Mouse (Mus musculus): ENCODE measurements around the gene Slc47a2. TPM values are rescaled to one million over a fixed set of nuclear protein-coding genes. Genes with fewer than 3 reads are reported as not detected.

Slc47a2 gene
- polyA plus RNA-seq, 1 experiment from 2014 or later, result not detected

DNA sequence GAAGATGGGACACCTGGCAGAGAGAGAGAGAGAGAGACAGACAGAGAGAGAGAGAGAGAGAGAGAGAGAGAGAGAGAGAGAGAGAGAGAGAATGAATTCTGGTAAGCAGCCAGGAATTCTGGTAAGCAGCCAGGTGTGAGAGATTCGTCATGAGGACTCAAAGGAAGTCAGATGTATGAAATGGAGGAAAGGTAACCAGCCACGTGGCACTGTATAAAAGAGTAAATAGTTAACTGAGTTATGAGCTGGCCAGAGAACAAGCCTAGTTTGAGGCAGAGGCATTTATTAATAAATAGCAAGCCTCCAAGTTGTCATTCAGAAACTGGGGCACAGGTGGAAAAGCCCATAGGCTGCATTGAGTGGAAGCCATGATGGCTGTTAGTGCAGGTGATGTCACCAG, 44.8 kb downstream of the Slc47a2 start:
- Histone ChIP-seq H3K27ac (no peak overlapping the region), H3K4me1 (replicated peaks) (peaks cover 4% of the 10 kb centered on the region; the same call in 1 of the 2 replicates), H3K27me3 (no peaks in the 10 kb centered on the region), H3K36me3 (no peaks in the 10 kb centered on the region), H3K4me3 (replicated peaks) (no peak overlapping the region), H3K9me3 (no peaks in the 10 kb centered on the region), H3K4me2 (replicated peaks) (no peak overlapping the region), H3K9ac (replicated peaks) (no peak overlapping the region)
- ATAC-seq, result no peak
- 82% methylated on average over 2 of the region's 2 CpGs for whole genome bisulfite sequencing

DNA sequence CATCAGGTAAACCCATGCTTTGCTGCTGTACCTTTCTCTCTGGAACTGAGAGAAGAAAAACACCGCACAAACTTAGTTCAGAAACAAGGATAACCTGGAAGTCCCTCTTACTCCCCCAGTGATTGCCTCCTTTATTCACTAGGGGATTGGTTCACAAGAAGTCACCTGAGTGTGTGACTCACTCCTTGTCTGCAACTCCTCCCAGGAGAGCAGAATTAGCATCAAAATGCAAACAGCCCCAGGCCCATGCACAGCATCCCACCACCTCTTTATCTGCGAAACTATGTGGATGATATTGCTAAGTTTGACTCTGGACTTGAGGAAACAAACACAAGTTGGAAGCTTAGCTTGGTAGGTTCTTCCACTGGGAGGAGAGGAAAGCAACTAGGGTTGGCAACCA, 45.3 kb downstream of the Slc47a2 start:
- ATAC-seq, result no peak
- WGBS, result 82% methylated on average over 2 of the region's 2 CpGs
- H3K9me3 ChIP-seq, result no peaks in the 10 kb centered on the region
- no peak overlapping the region for H3K4me3 ChIP-seq (replicated peaks)
- no peaks in the 10 kb centered on the region for H3K36me3 ChIP-seq
- H3K27me3 ChIP-seq, result no peaks in the 10 kb centered on the region
- no peak overlapping the region for H3K9ac ChIP-seq (replicated peaks)
- H3K4me1 ChIP-seq (replicated peaks), result peaks cover 4% of the 10 kb centered on the region; the same call in 1 of the 2 replicates
- H3K4me2 ChIP-seq (replicated peaks), result no peak overlapping the region
- H3K27ac ChIP-seq, result no peak overlapping the region

- H3K27me3 ChIP-seq, result no peaks in the 10 kb centered on the region
- H3K9ac ChIP-seq (replicated peaks), result no peak overlapping the region
- no peak for ATAC-seq
- H3K27ac ChIP-seq, result no peak overlapping the region
- no peak overlapping the region for H3K4me2 ChIP-seq (replicated peaks)
- no peaks in the 10 kb centered on the region for H3K9me3 ChIP-seq
- no peak overlapping the region for H3K4me3 ChIP-seq (replicated peaks)
- 31% methylated on average over 1 of the region's 1 CpGs for WGBS
- no peaks in the 10 kb centered on the region for H3K36me3 ChIP-seq
- peaks cover 4% of the 10 kb centered on the region; the same call in 1 of the 2 replicates for H3K4me1 ChIP-seq (replicated peaks)
Observed at GRCm38 (mm10) chr11:61296556-61296955, 46.1 kb downstream of the Slc47a2 start.

DNA sequence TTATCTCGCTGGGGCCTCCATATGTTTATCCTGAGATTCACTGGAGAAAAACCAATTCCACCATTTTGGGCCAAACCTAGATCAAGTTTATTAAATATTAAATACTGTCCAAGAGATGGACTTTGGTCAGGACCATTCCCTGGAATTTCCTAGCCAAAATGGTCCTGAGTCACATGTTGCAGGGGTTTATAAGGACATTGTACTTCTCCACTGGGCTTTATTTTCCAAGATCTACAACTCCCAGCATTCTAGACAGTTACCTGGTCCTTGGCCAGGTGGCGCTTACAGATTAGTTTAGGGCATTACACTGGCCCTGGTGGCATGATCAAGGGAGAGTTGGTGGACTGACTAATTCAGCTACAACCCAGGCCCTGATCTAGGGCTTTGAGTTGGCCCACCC, 47.1 kb downstream of the Slc47a2 start:
- H3K4me1 ChIP-seq (replicated peaks), result no peaks in the 10 kb centered on the region
- no peak overlapping the region for H3K9ac ChIP-seq (replicated peaks)
- no peak overlapping the region for H3K4me2 ChIP-seq (replicated peaks)
- H3K4me3 ChIP-seq (replicated peaks), result no peak overlapping the region
- no peak for ATAC-seq
- no peaks in the 10 kb centered on the region for H3K27me3 ChIP-seq
- no peaks in the 10 kb centered on the region for H3K9me3 ChIP-seq
- no peak overlapping the region for H3K27ac ChIP-seq
- 90% methylated on average over 2 of the region's 2 CpGs for WGBS
- no peaks in the 10 kb centered on the region for H3K36me3 ChIP-seq

DNA sequence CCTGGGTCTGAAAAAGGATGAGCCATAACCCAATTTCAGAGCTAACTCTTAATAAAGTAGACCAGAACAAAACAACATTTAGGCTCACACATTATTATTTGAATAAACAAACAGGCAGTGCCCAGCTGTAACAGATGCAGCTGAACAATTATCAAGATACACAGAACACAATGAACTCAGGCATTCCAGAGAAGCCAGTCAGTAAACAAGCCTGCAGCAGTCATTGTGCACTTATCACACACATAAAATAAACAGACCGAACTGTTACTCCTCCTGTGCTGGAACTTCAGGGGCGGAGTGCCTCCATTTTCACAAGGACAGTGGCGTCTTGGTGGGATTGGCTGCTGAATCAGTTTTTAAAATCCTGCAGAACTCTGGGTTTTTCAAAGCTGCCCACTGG, 48.2 kb downstream of the Slc47a2 start:
- Histone ChIP-seq H3K4me1 (replicated peaks) (no peaks in the 10 kb centered on the region), H3K9me3 (no peaks in the 10 kb centered on the region), H3K36me3 (no peaks in the 10 kb centered on the region), H3K9ac (replicated peaks) (no peak overlapping the region), H3K4me3 (replicated peaks) (no peak overlapping the region), H3K27me3 (no peaks in the 10 kb centered on the region), H3K27ac (no peak overlapping the region), H3K4me2 (replicated peaks) (no peak overlapping the region)
- no peak for ATAC-seq
- 89% methylated on average over 3 of the region's 3 CpGs for WGBS

DNA sequence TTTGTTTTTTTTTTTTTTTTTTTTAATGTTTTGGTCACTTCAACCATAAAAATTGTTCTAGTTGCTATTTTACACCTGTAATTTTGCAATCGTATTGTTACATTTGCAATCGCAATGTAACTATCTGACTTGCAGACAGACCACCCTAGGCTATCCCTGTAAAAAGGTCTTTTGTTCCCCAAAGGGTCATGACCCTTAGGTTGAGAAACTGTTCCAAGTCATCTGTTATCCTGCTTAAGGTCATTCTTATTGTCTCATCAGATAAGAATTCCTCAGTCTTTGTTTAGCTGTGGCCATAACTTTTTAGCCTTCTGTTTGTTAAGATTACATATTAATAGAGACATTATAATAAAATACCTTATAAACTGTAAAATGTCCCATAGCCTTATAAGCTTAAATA, 49.4 kb downstream of the Slc47a2 start:
- Histone ChIP-seq H3K9me3 (no peaks in the 10 kb centered on the region), H3K27ac (no peak overlapping the region), H3K36me3 (no peaks in the 10 kb centered on the region), H3K4me3 (replicated peaks) (no peak overlapping the region), H3K4me1 (replicated peaks) (no peaks in the 10 kb centered on the region), H3K9ac (replicated peaks) (no peak overlapping the region), H3K4me2 (replicated peaks) (no peak overlapping the region), H3K27me3 (no peaks in the 10 kb centered on the region)
- no peak for ATAC-seq
- 42% methylated on average over 2 of the region's 2 CpGs for WGBS

DNA sequence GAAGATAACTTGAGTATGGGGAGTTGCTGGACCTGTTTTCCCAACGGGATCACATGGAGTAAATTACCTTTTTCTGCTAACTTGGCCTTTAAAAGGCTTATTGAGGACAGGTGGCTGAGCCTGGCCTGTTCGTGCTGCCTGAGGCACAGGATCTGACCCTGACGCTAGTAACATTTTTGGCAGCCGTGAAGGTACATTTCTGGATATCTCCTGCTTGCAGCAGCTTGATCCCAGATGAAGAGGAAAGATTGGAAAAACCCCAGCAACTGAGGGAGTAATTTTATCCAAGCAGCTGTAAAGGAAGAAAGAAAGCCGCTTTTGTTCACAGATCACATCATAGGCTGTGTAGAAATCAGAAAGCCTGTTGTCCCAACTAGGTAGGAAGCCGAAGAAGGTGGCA, 58.3 kb downstream of the Slc47a2 start:
- ATAC-seq, result no peak
- H3K9me3 ChIP-seq, result no peaks in the 10 kb centered on the region
- no peak overlapping the region for H3K27ac ChIP-seq
- no peaks in the 10 kb centered on the region for H3K27me3 ChIP-seq
- H3K4me3 ChIP-seq (replicated peaks), result no peak overlapping the region
- no peaks in the 10 kb centered on the region for H3K4me1 ChIP-seq (replicated peaks)
- no peak overlapping the region for H3K9ac ChIP-seq (replicated peaks)
- no peaks in the 10 kb centered on the region for H3K36me3 ChIP-seq
- H3K4me2 ChIP-seq (replicated peaks), result no peak overlapping the region
- 89% methylated on average over 6 of the region's 6 CpGs for WGBS

- no peaks in the 10 kb centered on the region for H3K36me3 ChIP-seq
- H3K4me2 ChIP-seq (replicated peaks), result no peak overlapping the region
- no peak overlapping the region for H3K4me3 ChIP-seq (replicated peaks)
- no peaks in the 10 kb centered on the region for H3K4me1 ChIP-seq (replicated peaks)
- 92% methylated on average over 10 of the region's 10 CpGs for WGBS
- H3K9me3 ChIP-seq, result no peaks in the 10 kb centered on the region
- no peak overlapping the region for H3K9ac ChIP-seq (replicated peaks)
- no peak overlapping the region for H3K27ac ChIP-seq
- no peak for ATAC-seq
- no peaks in the 10 kb centered on the region for H3K27me3 ChIP-seq
Observed at GRCm38 (mm10) chr11:61283414-61284049, 59.1 kb downstream of the Slc47a2 start.

DNA sequence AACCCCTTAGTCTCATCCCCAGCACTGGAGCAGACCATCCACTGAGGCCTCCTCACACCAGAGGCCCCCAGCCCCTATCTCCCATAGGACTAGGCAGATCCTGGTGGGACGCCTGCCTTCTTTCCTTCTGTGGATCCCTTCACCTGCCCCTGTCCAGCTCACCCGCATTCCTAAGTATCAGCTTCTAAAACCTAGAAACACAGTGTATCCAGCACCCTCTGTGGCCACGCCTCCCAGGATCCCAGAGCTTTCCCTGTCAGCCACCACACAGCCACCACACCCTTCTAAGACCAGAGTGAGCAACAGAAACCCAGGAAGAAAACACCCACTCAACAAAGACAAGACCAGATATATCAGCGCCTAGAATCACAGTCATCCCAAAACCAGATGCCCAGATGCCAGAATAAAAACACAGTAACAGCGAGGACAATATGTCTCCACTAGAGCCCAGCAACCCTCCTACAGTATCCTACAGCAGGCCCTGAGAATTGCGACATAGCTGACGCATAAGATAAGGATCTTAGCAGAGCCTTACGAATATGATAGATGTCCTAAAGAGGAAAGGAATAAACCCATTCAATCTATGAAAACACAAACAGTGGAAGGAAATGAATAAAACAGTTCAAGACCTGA, 64.1 kb downstream of the Slc47a2 start:
- WGBS, result 87% methylated on average over 8 of the region's 8 CpGs
- no peak overlapping the region for H3K4me3 ChIP-seq (replicated peaks)
- H3K36me3 ChIP-seq, result no peaks in the 10 kb centered on the region
- no peaks in the 10 kb centered on the region for H3K9me3 ChIP-seq
- no peak for ATAC-seq
- H3K27me3 ChIP-seq, result no peaks in the 10 kb centered on the region
- no peak overlapping the region for H3K4me2 ChIP-seq (replicated peaks)
- no peak overlapping the region for H3K9ac ChIP-seq (replicated peaks)
- H3K27ac ChIP-seq, result no peak overlapping the region
- H3K4me1 ChIP-seq (replicated peaks), result no peaks in the 10 kb centered on the region

GRCm38 (mm10) chr11:61277937-61278336, 64.7 kb downstream of the Slc47a2 start:
- no peak overlapping the region for H3K4me2 ChIP-seq (replicated peaks)
- ATAC-seq, result no peak
- WGBS, result 70% methylated on average over 2 of the region's 2 CpGs

DNA sequence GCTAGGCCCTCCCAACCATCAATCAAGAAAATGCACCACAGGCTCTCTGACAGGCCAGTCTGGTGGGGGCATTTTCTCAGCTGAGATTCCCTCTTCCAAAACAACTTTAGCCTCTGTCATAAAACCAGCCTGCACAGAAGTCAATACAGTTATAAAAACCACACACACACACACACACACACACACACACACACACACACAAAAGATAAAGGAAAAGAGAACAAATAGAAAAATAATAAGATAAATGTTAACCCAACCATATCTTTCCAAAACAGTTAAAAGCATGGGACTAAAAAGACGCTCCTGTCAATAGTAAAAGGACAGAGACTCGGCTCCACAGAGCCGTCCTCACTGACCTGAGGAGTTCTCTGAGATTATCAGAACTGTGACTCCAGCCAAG, 66.2 kb downstream of the Slc47a2 start:
- Histone ChIP-seq H3K36me3 (no peaks in the 10 kb centered on the region), H3K4me2 (replicated peaks) (no peak overlapping the region), H3K27me3 (no peaks in the 10 kb centered on the region), H3K27ac (no peak overlapping the region), H3K9ac (replicated peaks) (no peak overlapping the region), H3K4me1 (replicated peaks) (no peaks in the 10 kb centered on the region), H3K9me3 (no peaks in the 10 kb centered on the region), H3K4me3 (replicated peaks) (no peak overlapping the region)
- 74% methylated on average over 3 of the region's 3 CpGs for WGBS
- no peak for ATAC-seq

More at GRCm38 (mm10) chr11:61277937-61278336, 64.7 kb downstream of the Slc47a2 start:
- no peaks in the 10 kb centered on the region for H3K27me3 ChIP-seq
- no peaks in the 10 kb centered on the region for H3K9me3 ChIP-seq
- no peak overlapping the region for H3K27ac ChIP-seq
- no peaks in the 10 kb centered on the region for H3K4me1 ChIP-seq (replicated peaks)
- H3K4me3 ChIP-seq (replicated peaks), result no peak overlapping the region
- no peak overlapping the region for H3K9ac ChIP-seq (replicated peaks)
- H3K36me3 ChIP-seq, result no peaks in the 10 kb centered on the region

DNA sequence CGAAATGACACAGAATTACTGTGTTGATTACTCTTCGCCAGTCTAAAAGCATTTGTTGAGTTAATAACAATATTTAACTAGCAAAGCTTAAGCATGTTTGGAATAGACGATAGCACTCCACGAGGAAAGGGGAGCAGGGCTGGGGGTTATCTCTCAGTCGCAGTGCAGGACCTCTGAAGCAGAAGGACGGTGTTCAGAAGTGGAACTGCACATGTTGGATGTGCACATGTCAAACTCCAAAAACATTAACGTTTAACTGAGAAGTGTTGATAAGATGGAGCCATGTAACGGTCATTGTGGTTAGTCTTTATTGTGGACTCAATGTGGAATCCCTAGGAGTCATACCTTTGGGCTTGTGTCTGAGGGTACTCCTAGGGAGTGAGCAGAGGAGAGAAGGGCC, 67.6 kb downstream of the Slc47a2 start:
- Histone ChIP-seq H3K36me3 (no peaks in the 10 kb centered on the region), H3K4me3 (replicated peaks) (no peak overlapping the region), H3K27ac (no peak overlapping the region), H3K4me1 (replicated peaks) (no peaks in the 10 kb centered on the region), H3K27me3 (no peaks in the 10 kb centered on the region), H3K9me3 (no peaks in the 10 kb centered on the region), H3K9ac (replicated peaks) (no peak overlapping the region), H3K4me2 (replicated peaks) (no peak overlapping the region)
- no peak for ATAC-seq
- WGBS, result 86% methylated on average over 8 of the region's 8 CpGs

DNA sequence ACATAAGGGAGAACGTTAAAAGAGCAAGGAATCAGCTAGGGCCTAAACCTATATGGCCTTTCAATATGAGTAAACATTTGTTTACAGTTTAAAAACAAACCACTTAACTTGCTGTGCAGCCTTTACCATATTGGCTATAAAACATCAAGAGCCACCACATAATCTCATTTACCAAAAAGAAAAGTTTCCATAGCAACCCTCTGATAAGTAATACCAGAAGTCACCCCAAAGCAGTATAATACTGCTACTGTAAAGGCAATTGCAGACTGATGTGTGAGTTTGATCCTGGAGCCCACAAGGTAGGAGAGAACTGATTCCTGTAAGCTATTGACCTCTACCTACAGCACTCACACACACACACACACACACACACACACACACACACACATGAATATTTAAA, 68.2 kb downstream of the Slc47a2 start:
- H3K27ac ChIP-seq, result no peak overlapping the region
- H3K27me3 ChIP-seq, result no peaks in the 10 kb centered on the region
- H3K4me3 ChIP-seq (replicated peaks), result no peak overlapping the region
- H3K4me2 ChIP-seq (replicated peaks), result no peak overlapping the region
- H3K9ac ChIP-seq (replicated peaks), result no peak overlapping the region
- H3K36me3 ChIP-seq, result no peaks in the 10 kb centered on the region
- no peaks in the 10 kb centered on the region for H3K9me3 ChIP-seq
- WGBS, result 82% methylated on average over 1 of the region's 1 CpGs
- no peak for ATAC-seq
- no peaks in the 10 kb centered on the region for H3K4me1 ChIP-seq (replicated peaks)

All from midbrain, embryonic 13.5 days (tissue).